Mouse (Mus musculus): ENCODE results near the gene Aak1. TPM values are rescaled to one million over a fixed set of nuclear protein-coding genes. Genes with fewer than 3 reads are reported as not detected.

Gene Aak1
- total RNA-seq, 2 experiments from 2014 or later: 4.4 to 10.4 TPM

- ATAC-seq (replicated peaks; ENCODE audit: low FRiP score, poor library complexity, severe bottlenecking): no peak
Measured at GRCm38 (mm10) chr6:86940966-86941365, 91.6 kb downstream of the Aak1 start.

GRCm38 (mm10) chr6:86947100-86947499, 97.8 kb downstream of the Aak1 start:
- no peak for ATAC-seq (replicated peaks; ENCODE audit: low FRiP score, poor library complexity, severe bottlenecking)

GRCm38 (mm10) chr6:86948746-86949145, 99.4 kb downstream of the Aak1 start:
- ATAC-seq (replicated peaks; ENCODE audit: low FRiP score, poor library complexity, severe bottlenecking): 0 out of 2 replicates have a peak, but pooled peaks have one; percentile 32

GRCm38 (mm10) chr6:86950141-86950540, 100.8 kb downstream of the Aak1 start:
- ATAC-seq (replicated peaks; ENCODE audit: low FRiP score, poor library complexity, severe bottlenecking): no peak

GRCm38 (mm10) chr6:86950733-86951255, 101.5 kb downstream of the Aak1 start:
- no peak for ATAC-seq (replicated peaks; ENCODE audit: low FRiP score, poor library complexity, severe bottlenecking)

GRCm38 (mm10) chr6:86955741-86956140, 106.4 kb downstream of the Aak1 start:
- no peak for ATAC-seq (replicated peaks; ENCODE audit: low FRiP score, poor library complexity, severe bottlenecking)

- no peak for ATAC-seq (replicated peaks; ENCODE audit: low FRiP score, poor library complexity, severe bottlenecking)
Measured at GRCm38 (mm10) chr6:86956206-86956605, 106.9 kb downstream of the Aak1 start.

GRCm38 (mm10) chr6:86959006-86959405, 109.7 kb downstream of the Aak1 start:
- no peak for ATAC-seq (replicated peaks; ENCODE audit: low FRiP score, poor library complexity, severe bottlenecking)

DNA sequence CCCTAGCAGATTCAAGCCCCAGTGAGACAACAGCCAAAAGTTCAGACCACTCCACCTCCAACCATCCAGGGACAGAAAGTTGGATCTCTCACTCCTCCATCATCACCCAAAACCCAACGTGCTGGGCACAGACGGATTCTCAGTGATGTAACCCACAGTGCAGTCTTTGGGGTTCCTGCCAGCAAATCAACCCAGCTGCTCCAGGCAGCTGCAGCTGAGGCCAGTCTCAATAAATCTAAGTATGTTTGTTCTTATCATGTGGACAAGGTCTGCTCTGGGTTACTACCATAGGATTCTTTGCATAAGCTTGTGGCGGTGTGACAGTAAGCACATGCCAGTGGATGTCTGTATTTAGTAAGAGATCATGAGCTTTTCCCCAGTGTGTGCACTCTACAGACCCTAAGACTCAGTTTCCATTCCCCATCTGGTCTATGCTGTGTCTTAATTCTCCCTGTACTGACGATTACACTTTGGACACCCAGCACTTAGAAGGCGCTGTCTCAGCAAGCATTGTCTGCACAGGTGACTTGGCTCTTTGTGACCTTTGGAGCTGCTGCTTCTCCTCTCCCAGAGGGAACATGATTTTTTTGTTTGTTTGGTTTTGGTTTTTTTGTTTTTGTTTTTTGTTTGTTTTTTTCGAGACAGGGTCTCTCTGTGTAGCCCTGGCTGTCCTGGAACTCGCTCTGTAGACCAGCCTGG, 114.8 kb downstream of the Aak1 start:
- ATAC-seq (replicated peaks; ENCODE audit: low FRiP score, poor library complexity, severe bottlenecking): no peak

GRCm38 (mm10) chr6:86967166-86967565, 117.8 kb downstream of the Aak1 start:
- no peak for ATAC-seq (replicated peaks; ENCODE audit: low FRiP score, poor library complexity, severe bottlenecking)

GRCm38 (mm10) chr6:86973956-86974355, 124.6 kb downstream of the Aak1 start:
- no peak for ATAC-seq (replicated peaks; ENCODE audit: low FRiP score, poor library complexity, severe bottlenecking)

DNA sequence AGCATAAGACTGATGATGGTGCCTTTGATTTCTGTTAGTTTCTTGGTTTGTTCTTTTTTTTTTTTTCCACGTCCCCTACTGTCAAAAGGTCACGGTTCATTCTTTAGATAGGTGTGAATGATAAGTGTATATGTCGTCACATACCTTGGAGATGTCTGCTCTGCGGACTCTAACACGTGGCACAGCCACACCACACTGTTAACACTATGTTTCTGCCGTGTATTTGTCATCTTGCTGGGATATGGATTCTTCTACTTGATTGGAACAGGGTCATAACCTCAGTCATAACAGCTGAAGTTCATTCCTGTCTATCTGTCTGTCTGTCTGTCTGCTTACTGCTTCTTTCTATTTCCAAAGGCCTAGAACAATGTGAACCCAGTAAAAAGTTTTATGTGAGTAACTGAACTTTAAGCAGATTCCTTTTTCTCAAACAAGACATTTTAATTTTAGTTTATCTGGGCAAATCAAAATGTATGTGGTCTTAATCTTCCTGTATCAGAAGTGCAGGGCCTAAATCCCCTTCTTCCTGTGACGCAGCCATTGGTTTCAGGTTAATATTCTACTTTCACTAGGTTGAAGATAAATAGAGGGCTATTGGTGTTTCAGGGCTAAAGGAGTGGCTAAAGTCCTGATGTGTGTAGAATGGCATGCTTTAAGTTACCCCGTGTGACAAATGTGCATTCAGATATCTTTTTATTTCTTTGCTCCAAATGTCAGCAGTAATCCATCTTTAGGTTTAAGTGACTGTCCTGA, 129.0 kb downstream of the Aak1 start:
- ATAC-seq (replicated peaks; ENCODE audit: low FRiP score, poor library complexity, severe bottlenecking): no peak

GRCm38 (mm10) chr6:86978909-86979265, 129.6 kb downstream of the Aak1 start:
- no peak for ATAC-seq (replicated peaks; ENCODE audit: low FRiP score, poor library complexity, severe bottlenecking)

- ATAC-seq (replicated peaks; ENCODE audit: low FRiP score, poor library complexity, severe bottlenecking): no peak
Measured at GRCm38 (mm10) chr6:86981206-86981605, 131.9 kb downstream of the Aak1 start.

- ATAC-seq (replicated peaks; ENCODE audit: low FRiP score, poor library complexity, severe bottlenecking): no peak
Measured at GRCm38 (mm10) chr6:86985314-86986106, 136.2 kb downstream of the Aak1 start.

DNA sequence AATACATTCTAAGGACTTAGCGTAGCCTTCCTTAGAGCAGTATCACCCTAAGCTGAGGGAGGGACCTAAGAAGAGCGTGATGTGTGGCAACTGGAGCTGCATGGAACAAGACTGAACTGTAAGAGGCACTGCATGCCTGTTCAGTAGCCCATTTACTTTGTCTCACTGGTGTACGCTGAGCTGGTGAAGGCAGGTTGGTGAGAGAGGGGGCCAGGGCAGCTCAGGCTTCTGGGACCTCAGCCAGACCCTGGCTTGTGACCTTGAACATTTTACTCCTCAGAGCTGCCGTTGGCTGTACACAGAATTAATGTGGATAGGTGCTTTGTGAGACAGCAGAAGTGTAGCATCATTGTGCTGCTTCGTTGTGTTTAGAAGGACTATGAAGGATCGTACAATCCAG, 140.3 kb downstream of the Aak1 start:
- no peak for ATAC-seq (replicated peaks; ENCODE audit: low FRiP score, poor library complexity, severe bottlenecking)

DNA sequence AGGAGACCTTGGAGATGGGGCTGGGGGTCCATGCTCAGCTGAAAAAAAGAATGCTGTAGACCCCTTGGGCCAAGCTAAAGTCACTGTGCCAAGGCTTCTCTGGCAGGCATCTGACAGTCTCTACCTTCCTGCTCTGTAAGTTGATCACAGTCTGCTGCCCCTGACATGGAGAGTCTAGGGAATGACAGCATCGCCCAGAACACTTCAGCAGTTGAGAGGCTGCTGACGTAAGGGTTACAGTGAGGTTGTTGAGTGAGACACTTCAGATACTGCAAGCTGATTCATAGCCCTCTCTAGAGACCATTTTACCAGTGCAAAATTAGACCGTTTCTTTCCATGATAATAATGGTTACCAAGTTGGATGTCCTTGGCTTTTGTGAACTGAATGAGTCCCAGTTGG, 141.7 kb downstream of the Aak1 start:
- no peak for ATAC-seq (replicated peaks; ENCODE audit: low FRiP score, poor library complexity, severe bottlenecking)

DNA sequence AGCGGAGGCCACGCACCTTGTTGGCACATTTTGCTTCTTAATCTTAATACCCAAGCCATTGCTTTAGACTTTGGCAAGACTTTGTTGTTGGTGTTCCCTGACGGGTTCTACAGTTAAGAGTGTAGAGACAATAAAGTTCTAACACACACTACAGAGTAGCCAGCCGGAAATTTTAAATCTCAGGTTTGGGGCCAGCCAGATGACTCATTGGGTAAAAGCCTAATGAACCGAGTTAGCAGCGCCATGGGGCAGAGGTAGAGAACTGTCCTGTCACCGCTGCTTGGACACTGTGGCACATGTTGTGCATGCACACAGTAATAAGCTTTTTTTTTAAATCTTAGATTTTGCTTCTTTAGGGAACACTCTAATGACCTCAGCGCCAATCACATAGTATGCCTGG, 143.0 kb downstream of the Aak1 start:
- no peak for ATAC-seq (replicated peaks; ENCODE audit: low FRiP score, poor library complexity, severe bottlenecking)

DNA sequence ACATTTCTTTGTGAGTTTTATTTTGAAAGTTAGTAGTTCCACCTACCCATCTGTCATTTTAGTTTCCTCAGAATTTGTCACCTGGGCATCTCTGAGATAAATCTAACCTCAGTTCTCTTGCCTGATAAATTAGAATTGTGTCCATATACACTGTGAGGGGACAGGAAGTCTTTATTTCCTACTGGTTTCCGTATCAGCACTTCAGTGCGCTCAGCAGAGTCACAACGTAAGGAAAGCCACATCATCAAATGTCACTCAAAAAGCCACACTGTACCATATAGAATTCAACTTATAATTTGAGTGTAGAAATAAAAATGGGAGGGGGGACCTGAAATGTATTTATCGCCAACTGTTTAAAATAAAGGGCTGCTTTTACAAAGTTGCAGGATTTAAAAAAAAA, 144.9 kb downstream of the Aak1 start:
- no peak for ATAC-seq (replicated peaks; ENCODE audit: low FRiP score, poor library complexity, severe bottlenecking)

- no peak for ATAC-seq (replicated peaks; ENCODE audit: low FRiP score, poor library complexity, severe bottlenecking)
Measured at GRCm38 (mm10) chr6:86996629-86997307, 147.5 kb downstream of the Aak1 start.
